Mouse (Mus musculus): ENCODE data around the gene Slc22a5.

DNA sequence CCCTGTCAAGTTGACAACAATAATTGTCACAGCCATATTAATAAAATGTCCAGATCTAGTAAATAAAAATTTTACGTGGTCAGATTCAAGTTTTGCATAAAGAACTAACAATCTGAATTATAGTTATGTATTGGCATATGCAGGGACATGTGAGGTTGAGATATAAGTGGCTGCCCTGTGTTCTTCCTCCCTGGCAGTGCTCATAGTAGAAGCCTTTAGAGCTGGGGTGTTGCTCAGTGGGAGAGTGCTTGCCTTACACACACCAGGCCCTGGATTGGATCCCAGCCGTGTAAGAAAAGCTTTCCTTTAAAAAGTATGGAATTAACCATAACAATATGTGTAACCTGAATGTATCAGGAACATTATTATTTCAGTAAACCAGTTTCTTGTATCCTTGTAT, 2.0 kb upstream of the Slc22a5 start:
- no peak for TF ChIP-seq ZNF384 (IDR thresholded peaks at IDR 0.05; ENCODE audit: low read depth, low read length)
- no peak for TF ChIP-seq ZC3H11A (IDR thresholded peaks at IDR 0.05; ENCODE audit: borderline replicate concordance, low read depth, low read length)
- TF ChIP-seq MAFK (IDR thresholded peaks at IDR 0.05; ENCODE audit: insufficient read depth, low read depth, low read length): no peak

Measured in ES-E14 (cell line).